Mouse (Mus musculus): ENCODE results near the gene Dpp8.
"Not testable (repeated sequence)": the region's sequence is repeated elsewhere in the genome, so short reads cannot be mapped to it uniquely, and the experiment has no call there.

Dpp8 gene

DNA sequence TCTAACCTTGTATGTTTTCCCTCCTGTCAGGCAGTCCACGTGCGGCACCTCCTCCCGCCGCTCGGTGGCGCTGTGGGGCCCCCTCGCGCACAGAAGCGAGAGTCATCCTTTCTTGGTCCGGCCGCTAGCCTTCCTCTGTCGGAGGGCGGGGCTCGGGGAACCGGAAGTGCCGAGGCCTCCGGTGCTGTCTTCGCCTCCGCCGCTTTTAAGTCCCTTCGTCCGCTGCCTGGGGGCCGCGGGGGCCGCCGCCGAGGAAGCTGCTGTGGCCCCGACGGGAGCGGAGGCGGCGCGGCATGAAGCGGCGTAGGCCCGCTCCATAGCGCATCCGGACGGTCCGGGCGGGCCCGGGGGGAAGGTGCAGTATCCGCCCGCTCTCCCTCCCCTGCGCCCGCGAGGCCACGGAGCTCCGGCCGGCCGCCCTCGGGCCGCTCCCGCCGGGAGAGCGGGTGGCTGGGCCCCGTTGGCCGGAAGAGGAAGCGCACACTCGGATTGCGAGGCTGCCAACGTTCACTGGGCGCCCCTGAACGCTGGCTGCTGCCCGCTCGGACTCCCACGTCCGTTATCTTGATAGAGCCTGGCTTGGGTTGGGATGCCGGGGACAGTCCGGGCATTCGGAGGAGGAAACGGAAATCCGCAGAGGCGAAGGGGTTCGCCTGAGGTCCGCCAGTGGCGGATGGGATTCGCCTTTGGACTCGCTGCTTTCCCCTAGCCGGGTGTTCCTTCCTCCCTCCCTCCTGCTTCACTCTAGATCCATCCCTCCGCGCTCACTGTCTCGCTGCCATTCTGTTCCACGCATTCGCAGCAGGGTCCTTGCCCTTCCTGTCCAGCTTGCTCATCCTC, at the start of gene Dpp8:
TSS of gene Dpp8 (plus strand) at position 146 of the 840 bp plus-strand sequence.
- DNase-seq, result peak; percentile 94 to 95

DNA sequence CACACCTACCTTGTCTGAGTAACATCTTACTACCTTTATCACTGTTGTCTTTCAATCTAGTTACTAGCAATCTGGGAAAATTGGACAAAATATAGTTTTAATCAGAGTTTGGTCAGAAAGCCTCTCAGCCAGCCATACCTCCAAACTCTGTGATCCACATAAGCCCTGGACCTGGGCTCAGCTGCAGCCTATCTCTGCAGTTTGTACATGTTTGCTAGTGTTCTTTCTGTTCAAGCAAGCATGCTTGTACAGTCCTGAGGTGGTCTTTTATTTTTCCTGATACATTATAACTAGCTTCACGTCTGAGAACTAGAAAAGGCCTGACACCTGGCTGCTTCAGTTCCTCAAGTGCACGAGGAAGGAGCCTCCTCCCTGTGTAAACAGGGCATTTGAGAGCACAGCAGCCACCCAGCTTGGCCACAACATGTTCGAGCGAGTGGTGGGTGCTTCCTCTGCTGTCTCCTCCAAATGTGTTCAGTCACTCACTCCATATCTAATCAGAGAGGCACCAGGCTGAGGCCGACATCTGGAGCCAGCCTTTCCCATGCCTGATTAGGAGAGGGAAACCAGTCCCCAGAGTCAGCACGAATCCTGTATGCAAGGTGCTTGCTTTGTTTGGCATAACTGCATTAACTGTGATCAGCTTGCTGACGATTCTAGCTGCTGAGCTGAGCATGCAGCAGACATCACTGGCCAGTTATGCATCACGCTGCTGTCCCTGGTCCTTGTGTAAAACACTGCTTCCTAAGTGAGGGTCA, 47.0 kb upstream of the Dpp8 start:
- no peak for DNase-seq

DNA sequence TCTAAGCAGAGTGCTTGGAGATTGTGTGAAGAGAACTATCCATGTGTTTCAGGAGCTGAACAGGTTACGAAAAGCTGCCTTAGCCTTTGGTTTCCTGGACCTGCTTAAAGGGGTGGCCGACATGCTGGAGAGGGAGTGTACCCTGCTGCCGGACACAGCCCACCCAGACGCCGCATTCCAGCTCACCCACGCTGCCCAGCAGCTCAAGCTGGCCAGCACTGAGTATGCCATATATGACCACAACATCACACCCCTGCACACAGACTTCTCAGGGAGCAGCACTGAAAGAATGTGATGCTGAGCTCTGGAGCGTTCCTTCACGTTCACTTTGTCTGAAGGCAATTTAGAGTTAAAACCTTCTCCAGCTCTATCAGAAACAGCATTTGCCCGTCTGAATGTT, 46.4 kb upstream of the Dpp8 start:
- no peak for DNase-seq

DNA sequence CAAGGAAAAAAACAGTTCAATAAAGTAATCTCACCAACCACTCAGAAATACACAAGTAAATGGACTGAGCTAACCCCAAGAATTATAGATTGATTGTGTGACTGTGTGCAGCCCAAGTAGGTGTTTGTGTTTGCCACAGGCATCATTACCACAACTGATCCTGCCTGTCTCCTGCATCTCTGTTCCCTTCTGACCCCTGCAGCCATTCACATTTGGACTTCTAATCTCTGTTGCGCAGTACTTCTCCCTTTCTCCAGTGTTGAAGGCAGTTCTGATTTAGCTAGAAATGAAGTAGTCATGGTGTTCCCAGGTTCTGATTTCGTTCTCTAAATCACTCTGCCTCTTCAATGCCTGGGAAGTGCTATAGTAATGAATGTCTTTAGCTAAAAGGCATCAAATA, 44.6 kb upstream of the Dpp8 start:
- no peak for DNase-seq

DNA sequence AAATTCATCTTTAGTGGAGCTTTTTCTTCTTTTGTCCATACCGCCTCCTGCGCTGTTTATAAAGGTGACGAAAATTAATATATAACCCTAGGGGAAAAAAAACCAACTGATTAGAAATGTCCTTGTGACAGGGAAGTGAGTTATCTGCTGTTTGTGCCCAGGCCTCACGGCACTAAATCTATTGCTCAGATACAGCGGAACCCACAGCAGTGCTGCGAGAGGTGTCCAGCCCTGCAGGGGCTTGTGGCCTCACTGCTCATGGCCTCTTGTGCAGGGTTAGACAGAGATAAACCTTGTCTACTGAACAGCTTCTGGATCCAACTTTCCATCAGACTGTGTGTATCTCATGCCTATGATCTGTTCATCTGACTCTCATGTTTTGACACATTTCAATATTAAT, 43.8 kb upstream of the Dpp8 start:
- no peak for DNase-seq

DNA sequence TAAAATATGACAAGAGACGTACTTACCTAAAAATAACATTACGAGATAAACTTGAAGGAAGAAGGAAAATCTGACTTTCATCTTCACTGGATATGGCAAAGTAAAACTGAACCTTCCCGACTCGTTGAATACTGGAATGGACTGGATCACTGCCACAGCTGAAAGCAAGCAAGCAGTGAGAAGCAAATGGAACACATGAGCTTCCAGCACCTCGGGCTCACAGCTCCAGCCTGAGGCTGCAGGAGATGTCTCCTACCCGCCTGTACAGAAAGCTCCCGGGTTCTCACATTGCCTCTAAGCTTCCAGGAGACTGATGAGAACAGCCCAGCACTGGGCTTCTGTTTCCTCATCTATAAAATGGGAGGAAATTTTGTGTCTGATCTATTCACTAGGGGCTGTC, 41.9 kb upstream of the Dpp8 start:
- no peak for DNase-seq

DNA sequence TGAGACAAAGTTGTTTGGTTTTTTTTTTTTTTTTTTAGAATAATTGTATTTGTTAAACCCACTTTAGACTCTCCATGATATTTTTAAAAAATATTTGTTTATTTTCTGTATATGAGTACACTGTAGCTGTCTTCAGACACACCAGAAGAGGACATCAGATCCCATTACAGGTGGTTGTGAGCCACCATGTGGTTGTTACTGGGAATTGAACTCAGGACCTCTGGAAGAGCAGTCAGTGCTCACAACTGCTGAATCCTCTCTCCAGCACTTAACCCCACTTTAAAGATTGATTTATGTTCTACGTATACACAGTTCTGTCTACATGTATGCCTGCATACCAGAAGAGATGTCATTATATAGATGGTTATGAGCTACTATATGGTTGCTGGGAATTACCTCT, 36.8 kb upstream of the Dpp8 start:
- DNase-seq, result not testable (repeated sequence)

DNA sequence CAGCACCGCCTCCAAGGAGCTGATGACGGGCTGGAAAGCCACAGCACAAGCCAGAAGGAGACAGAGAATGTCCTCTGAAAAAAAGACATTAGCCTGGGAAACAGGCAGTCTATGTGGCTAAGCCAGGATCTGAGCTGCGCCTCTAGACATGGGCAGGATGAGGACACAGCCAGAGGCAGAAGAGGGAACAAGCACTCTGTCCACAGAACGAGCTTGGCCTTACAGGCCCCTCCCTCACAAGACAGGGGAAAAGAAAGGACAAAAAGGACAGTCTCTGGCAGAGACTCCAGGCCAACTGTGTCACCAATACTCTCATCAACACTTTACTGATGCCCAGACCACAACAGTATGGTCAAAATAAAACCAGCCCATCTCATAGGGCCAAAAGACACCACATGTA, 30.7 kb upstream of the Dpp8 start:
- no peak for DNase-seq

DNA sequence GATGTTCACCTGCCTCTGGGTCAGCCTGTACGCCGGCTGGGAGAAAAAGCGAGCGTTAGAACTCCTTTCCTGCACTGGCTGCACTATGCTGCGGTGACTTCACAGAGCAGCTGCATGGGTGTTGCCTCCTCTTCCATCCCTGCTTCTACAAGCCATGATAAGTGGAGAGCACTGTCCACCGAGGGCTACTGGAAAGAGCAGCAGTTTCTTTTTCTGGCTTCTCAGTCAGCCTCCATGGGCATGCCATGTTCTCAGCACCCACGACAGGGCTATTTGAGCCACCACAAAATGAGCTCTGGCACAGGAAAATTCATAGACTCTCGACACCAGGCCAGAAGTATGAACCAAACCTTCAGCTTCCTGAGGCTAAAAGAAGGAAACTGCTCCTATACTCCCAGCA, 26.5 kb upstream of the Dpp8 start:
- no peak for DNase-seq

DNA sequence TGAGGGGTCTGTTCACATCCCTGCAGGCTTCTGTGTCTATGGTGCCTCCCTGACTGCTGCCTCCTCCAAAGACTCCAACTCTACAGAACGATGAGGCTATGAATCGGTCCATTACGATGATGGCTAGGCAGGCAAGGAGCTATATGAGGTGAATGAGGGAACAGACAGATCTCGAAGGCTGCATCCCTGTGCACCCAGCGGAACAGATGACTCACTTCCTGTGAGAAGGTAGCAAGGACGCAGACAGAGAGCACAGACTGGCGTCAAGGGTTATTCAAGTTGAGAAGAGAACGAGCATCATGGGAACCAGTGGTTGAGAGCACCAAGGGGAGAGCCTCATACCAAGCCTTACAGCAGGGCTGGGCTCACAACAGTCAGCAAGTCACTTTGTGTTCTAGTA, 21.6 kb upstream of the Dpp8 start:
- no peak for DNase-seq

DNA sequence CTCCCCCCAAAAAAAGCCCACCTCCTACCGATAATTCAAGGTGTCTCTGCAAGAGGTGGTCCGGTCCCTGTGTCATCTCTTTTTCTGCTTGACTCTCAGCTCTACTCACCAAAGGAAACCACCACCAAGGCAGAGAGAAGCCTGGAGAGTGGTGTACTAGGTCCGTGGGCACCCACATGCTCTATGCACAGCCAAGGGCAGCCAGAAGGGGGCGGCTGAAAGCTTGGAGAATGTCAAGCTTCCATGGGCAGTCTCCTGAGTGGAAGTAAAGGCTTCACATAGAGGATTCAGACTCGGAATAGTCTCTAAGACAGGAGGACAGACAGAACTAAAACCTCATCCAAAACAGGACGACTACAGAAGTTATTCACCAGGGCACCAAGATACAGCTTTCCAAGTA, 20.9 kb upstream of the Dpp8 start:
- no peak for DNase-seq

DNA sequence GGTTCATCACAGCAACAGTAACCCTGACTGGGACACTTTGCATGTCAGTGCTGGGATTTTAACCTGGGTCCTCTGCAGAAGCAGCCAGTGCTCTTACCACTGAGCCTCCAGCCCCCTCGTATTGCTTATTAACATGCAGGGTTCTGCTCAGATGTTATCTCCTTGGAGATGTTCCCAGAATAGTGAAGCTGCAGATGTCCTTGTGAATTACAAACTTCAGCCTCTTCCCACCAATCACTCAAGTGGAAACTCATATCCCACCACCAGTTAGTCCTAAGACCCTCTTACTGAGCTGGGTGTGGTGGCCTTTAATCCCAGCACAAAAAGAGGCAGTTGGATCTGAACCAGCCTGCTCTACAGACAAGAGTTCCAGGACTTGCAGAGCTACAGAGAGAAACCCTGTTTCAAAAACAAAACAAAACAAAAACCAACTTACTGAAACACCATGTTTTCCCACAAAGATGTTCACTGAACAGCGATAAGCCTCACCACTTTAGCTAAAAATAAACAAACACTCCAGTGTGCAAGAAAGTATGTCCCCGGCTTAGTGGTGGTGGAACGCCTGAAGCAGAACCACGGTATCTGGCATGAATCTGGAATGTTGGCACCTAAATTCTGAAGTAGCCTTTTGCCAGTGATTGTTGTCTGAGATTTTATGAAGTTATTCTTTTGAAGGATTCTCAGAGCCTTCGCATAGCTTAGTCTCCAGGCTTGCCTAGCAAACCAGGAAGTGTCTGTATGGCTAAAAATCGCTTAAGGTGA, 16.6 kb upstream of the Dpp8 start:
- DNase-seq, result no peak

DNA sequence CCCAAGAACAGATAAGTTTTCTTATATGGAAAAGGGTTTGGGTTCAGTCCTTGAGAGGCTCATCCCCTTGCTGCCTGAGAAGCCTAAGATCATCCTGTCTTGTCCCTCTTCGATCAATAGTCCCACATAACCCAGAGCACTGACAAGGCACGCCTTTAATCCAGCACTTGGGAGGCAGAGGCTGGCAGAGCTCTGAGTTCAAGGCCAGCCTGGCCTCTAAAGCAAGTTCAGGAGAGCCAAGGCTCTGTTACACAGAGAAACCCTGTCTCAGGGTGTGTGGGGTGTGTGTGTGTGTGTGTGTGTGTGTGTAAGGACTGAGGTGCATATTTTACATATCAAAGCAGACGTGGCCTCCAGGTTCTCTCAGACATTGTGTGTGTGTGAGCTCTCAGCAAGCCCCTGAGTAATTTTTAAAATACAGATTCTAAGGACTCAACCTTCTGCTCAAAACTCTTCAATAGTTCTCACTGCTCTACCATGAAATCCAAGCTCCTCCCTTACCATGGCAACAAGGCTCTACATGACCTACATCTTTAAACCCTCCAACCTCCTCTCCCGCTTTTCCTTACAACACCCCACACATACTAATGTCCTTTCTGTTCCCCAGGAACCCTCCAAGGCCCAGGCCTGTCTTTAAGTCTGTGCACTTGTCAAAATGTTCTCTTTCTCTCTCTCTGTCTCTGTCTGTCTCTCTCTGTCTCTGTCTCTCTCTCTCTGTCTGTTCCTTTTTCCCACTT, 15.8 kb upstream of the Dpp8 start:
- DNase-seq, result no peak

DNA sequence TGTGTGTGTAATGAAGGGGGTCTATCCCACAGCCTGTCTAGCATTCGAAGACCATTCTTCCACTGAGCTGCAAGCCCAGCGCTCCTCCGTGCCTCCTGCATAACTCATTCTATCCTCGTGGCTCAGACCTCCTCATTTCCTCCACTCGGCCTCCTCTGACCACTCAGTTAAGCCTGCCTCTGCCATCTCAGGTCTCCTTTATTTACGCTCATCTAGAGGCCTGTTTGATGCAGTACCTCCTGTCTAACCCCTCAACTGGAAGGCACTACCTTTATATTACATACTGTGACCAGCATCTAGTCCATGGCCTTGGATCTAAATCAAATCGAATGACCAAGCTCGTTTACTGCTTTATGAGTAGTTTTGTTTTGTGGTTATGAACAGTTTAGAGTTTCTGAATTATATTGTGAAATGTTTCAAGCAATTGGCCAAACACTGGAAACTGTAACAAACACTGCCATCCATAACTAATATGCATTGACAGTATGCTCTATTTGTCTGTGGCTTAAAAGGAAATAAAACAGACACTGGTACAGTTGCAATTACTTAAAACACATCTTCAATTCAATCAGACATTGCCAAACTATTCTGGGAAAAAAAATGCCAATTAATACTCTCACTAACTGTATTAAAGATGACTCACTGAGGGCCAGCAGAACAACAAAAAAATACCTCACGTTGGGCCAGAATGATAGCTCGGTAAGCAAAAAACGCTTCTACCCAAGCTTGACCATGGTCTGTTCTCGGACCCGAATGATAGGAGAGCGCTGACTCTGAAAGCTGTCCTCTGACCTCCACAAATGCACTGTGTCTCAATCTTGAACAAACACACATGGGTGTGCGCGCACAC, 15.0 kb upstream of the Dpp8 start:
- no peak for DNase-seq

DNA sequence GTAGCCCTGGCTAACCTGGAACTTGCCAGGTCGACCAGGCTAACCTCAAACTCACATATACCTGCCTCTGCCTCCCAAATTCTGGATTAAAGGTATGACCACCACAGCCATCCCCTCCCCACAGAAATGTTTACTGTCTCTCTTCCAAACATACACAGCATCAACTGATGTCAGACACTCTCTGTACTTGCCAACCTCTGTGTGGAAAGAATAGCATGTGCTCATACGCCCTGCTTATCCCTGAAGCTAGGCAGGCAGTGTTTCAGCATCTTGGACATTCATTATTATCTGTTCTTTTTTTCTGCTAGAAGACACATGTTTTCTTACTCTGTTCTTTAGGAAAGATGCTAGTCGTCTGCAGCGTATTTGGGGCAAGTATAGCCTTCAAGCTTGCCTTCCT, 14.3 kb upstream of the Dpp8 start:
- DNase-seq, result no peak

DNA sequence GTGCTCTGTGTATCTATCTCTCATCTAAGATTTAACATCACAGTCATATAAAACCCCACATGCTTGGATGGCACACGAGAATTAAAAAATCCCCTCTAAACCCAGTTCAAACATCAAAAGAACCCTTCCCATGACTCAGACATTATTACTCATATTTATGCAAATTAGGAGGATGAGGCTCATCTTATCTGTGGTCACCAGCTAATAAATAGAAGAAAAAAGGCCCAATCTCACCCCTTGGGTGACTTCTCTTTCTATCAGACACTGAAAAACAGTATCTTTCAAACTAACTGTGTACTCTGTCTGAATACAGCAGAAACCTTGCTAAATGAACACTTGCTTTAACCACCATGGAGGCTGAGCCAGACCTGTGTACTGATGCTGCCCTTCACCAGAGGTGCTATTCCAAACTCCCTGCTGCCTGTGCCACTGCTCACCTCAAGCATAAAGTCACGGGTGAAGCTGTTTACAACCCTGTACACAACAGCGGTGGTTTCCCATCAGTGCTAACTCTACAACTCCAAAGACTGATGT, 13.6 kb upstream of the Dpp8 start:
- no peak for DNase-seq

DNA sequence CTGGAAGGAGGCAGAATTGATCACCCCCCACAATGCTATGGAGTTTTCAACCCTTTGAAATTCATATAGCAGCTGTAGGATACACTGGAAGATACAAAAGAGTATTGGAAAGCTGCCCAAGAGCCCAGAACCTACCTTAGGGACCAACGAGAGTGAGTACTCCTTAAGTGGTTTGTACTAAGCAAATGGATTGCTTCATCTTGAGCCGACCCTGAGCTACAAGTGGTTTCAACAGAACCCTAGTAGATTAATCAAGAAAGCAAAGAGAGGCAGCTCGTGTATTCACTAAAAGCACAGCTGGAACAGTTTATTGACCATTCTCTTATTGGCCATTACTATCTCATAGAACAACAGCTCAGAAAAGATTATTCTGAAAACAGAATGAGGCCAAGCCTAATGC, 13.1 kb upstream of the Dpp8 start:
- no peak for DNase-seq

DNA sequence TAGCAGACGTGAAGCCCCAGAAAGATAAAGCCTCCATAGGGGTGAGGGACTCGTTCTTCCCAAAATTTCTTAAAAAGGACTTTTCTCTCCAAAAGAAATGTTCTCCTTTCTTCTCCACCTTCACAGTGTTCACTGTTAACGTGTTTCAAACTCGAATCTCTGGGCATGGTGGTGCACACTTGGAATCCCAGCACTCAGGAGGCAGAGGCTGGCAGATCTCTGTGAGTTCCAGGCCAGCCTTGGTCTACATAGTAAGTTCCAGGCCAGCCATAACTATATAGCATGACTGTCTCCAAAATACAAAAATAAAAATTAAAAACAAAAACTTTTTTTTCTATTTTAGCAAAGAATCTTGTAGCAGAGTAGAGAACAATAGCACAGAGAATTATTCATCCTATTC, 12.1 kb upstream of the Dpp8 start:
- no peak for DNase-seq

DNA sequence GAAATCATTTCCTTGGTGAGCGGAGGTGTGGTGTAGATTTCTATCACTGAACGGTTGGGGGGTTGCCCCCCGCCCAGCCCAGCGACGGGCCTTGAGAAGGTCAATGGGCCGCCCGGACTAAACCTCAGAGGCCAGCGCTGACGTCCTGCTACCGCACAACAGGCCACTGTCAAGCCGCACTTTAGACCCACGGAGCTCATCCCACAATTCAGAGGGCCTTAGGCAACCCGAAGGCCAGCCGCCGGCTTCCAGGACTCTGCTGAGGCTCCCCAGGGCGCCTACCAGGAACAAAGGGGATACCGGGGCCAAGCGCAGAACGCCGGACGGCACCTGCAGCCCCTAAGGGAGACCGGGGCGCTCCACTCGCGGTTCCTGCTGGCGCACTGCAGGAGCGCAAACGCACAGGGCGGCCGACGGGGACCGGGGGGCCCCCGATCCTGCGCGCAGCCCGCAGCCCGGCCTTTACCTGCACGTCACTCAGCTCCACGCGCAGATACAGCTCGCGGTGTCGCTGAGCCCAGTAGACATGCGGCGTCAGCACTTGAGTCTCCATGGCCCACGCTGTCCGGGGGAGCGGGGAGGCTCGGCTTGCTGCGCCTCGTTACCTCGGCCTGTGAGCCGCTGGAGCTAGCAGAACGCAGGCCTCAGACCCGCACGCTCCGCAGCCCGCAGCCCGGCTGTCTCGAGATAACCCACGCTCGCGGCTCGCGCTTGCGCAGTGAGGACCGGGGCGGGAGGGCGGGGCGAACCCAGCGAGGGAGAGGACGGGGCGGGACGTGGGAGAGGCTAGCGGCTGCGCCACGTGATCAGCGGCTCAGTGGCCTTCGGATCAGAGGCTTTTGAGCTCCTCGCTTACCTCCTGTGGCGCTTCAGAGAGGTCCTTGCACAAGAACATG, 11.0 kb upstream of the Dpp8 start, which contains the start of gene Hacd3:
TSS of gene Hacd3 (minus strand) at position 703 of the 896 bp plus-strand sequence.
- DNase-seq, result peak; percentile 91 to 94

DNA sequence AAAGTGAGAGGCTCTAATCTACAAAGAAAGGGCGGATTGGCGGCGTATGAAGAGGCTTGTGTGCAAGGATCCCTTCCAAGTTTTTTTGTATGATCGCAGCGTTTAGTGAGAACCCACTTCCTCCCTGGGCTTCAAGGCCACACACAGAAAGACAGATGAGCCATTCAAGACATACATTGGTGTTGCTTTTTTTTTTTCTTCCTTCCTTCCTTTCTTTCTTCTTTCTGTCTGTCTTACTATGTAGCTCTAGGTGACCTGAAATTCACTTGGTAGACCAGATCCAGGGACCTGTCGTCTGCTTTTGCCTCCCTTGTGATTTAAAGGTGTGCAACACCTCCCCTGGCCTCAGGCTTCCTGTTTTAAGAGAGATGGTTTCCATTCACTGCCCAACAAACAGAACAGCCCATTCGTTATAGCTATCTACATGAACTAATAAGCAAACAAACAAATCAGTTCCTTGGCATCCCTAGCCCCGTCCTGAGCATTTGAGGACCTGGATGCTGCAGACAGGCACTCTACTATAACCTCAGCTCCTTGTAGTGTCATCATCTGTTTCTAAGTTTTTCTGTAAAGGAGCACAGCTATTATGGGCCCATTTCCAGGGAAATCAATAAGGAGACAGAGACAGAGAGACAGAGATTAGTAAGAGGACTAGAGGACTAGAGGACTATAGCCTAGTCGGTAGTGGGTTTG, 10.2 kb upstream of the Dpp8 start:
- DNase-seq, result no peak

Data from cerebellum, adult 18-20 months (tissue).